Mouse (Mus musculus) adipocyte (in vitro differentiated cells): ENCODE measurements at regions not wholly inside any gene's neighbourhood (a gene's known extent, or its start where the extent isn't known, plus 50 kb on each side); places are given as distances from the start of the nearest gene placed in this dataset.

Experiments used
- DNase-seq: peaks from one replicate; pipeline ENCODE4 v3.0.0-alpha.2; 2016; ENCODE audit warnings: low spot score

DNA sequence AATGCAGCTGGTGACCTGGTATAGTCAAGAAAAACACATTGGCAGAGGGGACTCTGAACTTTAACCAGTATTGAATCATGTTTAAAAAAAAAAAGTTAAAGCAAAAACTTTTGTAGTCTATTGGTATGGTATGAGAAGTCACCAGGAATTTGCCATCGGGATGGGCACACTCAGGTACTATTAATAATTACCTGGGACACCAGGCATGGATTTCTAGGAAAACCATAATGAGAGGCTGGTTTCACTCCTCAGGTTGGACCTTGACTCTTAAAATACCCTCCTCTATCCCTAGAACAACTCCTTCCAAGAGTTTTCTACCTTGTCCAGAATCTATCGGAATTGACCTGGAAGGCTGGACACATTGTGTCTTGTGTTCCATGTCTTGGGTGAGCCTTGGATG, 155.5 kb upstream of the Foxq1 start:
- DNase-seq = no peak

GRCm38 (mm10) chr13:31405312-31405711, 150.6 kb upstream of the Foxq1 start:
- peak; percentile 27 for DNase-seq

DNA sequence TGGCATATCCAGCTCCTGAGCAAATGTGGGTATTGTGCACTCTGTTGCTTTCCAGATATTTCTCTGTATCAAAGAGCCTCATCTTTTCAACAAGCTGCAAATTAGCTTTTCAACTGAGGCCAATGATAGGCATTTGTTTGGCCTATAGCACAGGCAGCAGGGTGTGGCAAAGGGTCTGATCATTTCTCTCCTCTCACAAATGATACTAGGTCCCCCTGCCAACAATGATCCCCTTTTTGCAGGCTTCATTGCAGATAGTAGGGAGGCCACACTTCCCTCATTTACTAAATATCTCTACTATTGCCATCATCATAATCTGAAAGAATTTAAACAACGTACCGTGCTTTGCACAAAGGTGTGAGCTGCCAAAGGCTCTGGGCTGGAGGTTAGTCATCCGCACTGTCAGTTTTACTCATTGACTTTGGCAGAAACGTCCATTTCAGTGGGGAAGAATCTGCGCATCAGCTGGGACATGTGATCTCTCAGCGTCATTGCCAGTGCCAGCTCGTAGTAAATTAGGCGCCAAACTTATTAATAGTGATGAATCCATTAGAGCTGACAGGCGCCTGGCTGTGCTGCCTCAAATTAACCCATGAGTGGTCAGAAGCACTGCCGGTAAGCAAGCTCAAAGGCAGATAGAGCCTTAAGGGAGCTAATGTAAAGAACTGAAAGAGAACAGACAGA, 147.4 kb upstream of the Foxq1 start:
- peak; percentile 61 for DNase-seq

GRCm38 (mm10) chr13:31409123-31409513, 146.8 kb upstream of the Foxq1 start:
- DNase-seq = no peak

DNA sequence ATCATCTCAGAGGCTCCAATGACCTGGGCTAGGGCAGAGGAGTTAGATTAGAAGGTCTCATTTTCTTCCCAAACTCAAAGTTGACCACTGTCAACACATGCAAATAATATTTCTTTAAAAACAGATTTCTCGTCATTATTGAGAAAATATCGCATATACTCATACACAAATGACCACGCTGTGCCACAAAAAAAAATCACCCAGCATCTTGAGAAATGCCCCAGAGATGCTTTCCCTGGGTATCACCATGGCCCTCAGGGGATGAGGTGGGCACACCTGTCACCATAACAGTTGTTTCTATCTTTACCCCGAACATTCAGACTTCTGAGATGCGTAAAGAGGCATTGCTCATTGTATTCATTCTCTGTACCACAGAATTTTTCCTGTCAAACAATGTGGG, 134.4 kb upstream of the Foxq1 start:
- DNase-seq = no peak

GRCm38 (mm10) chr13:31423599-31423998, 132.3 kb upstream of the Foxq1 start:
- DNase-seq = no peak

- DNase-seq = no peak
Observed at GRCm38 (mm10) chr13:31425825-31426500, 130.0 kb upstream of the Foxq1 start.

GRCm38 (mm10) chr13:31436434-31436833, 119.5 kb upstream of the Foxq1 start:
- DNase-seq = no peak

DNA sequence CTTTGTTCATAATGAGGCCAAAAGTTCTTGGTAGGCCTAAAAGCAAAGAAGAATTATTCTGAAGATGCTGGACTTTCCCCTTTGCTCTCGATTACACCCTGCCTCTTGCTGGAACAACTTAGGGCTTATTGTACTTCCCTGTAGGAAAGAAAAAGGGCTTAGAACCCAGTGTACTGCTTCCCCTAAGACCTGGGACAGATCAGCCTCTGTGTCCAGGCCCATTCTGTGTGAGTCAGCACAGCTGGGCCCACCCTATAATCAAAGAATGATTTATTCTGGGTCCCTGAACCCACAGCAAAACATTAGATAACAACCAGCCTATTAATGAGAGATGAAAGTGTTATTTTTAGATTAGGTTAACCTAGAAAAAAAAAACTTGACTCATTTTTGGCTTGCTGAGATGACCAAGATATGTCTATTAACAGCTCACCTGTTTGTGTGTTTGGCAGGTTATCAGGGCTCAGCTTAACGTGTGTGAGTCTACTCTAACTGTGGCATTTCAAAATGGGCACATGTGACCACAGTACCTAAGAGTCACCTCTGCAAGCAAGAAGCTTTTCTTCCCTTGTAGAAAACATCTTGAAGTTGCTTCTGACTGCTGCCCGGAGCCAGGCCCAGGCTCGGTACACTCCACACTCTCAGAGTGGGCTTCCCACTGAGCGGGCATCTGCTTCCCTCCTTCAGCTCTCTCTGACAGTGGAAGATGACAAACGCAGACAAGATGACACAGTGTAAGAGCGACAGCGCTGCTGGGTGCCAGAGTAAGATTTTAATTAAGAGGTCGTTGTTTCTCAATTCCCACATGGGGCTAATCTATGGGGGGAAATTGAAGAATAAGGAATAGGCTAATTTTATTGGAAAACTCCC, 115.9 kb upstream of the Foxq1 start:
- DNase-seq = no peak

DNA sequence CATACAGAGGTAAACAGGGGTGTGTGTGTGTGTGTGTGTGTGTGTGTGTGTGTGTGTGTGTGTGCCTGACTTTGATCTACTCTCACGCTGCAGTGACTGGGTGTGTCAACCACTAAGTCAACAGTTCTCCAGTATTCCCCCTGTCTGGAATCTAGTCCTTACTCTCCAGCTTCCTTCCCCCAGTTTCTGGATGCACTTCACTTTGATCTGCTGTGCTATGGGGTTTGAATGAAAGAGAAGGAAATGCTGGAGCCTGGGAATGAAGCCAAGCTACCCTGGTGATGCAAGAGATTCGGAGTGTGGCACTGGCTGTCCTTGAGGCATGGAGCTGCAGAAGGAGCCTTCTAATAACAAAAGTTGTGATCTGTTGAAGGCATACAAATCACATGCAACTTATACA, 97.1 kb upstream of the Foxq1 start:
- peak; percentile 86 for DNase-seq

DNA sequence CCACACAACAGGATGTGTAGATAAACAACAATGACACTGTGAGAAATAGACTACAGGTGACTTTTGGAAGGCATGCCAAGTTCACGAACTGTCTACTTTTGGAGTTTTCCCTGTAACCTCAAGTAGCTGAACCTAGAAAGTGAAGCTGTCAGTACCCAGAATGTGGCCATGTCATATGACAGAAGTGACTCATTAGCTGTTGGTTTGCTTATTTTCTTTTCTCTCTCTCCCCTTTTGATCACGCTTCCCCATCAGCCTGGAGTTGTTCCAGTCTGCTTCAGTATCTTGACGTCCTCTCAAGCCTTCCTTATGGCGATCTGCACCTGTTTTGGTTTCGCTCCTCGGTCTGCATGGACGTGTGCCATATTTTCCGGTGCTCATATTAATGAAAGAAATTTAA, 90.8 kb upstream of the Foxq1 start:
- no peak for DNase-seq

DNA sequence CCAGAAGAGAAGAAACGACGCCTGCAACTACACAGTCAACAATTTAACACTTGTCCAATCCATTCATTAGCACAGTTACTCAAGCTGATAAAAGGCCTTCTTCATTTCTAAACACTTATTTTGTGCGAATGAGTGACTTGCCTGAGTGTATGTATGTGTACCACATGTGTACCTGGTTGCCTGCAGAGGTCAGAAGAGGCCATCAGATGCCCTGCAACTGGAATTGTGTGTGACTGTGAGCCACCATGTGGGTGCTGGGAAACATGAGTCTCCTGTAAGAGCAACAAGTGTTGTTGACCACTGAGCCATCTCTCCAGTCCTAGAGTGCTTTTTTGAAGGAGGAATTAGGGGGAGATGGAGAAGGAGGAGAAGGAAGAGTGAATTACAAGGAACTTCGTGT, 90.2 kb upstream of the Foxq1 start:
- DNase-seq = no peak

- DNase-seq = no peak
Observed at GRCm38 (mm10) chr13:31468131-31468530, 87.8 kb upstream of the Foxq1 start.

GRCm38 (mm10) chr13:31468983-31469382, 87.0 kb upstream of the Foxq1 start:
- no peak for DNase-seq

DNA sequence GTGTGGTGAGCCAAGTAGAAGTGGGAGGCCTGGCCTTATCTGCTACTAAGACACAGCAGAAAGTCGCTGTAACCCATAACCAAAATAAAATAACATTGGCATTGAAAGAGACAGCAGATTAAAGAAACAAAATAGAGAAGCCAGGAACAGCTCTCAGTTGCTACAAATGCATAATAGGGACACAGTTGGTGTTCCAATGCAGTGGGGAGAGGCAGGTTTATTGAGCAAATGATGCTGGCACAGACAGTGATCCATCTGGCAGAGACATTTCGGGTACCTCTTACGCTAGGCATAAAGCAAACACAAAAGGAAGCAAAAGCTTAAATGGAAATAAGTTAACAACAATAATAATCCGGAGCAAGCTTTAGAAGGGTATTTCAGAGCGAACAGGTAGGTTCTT, 83.6 kb upstream of the Foxq1 start:
- DNase-seq = no peak

GRCm38 (mm10) chr13:31472804-31473203, 83.1 kb upstream of the Foxq1 start:
- DNase-seq = no peak

DNA sequence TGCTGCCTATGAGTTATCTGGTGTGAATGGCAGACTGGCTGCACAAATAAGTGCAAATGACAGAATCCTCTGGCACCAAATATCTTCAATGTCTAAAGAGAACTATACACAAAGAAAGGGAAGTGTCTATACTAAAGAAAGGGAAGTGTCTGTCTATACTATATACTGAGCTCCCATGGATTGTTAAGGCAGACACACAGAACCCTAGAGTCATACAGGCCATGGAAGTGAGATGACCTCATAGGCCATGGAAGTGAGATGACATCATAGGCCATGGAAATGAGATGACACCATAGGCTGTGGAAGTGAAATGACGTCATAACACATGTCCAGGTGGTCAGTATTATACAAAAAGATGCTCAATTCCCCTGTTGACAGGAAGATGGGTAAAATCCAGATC, 82.7 kb upstream of the Foxq1 start:
- DNase-seq = no peak

DNA sequence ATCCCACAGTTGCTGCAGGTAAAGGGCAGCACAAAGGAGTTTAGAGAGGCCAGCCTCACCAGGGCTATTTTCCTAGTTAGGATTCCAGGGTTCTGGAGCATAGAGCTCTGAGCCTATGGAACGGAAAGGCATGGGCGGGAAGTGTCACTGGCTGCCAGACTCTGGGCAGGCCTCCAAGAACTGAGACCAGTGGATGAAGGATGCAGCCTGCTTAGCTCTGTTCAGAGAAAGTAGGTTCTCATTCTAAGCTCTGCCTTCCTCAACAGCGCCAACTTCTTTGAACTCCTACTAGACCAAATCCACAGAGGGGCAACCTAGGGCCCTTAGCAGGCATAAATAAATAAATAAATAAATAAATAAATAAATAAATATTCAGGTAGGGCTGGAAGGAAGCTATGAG, 80.1 kb upstream of the Foxq1 start:
- DNase-seq = peak; percentile 68

- no peak for DNase-seq
Observed at GRCm38 (mm10) chr13:31477171-31477867, 78.6 kb upstream of the Foxq1 start.

- peak; percentile 89 for DNase-seq
Observed at GRCm38 (mm10) chr13:31481105-31481844, 74.7 kb upstream of the Foxq1 start.

DNA sequence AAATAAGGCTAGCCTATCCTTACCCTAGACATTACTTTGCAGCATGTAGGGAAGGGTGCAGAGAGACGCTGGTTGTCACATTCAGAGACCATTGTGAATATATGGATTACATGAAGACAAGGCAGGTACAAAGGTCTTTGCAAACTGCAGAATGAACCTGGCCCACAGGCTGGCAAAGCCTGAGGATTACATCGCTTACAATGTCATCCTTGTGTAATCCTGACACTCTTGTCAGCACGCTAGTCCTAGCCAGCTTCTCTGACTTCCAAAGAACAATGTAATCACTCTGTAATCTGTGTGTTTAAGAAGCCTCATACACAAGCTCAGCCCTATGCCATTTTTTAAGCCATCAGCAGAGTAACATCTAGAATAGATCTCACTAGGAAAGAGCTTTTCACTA, 69.6 kb upstream of the Foxq1 start:
- DNase-seq = peak; percentile 31

DNA sequence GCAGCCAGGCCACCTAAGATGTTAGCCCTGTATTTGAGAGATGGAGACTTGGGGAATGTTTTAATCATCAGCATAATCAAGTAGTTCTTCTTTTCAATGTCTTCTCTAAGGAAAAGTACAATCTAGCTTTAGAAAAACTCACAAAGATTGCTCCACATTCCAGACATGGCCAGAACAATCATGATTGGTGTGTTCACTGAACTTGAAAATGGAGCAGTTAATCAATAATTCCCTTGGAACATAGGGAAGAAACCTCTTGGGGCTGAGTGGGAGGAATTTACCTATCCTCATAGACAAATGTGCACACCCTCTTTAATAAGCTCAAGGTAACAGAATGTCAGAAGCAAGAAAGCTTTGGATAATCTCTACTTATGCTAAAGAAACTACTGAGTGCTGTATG, 67.7 kb upstream of the Foxq1 start:
- no peak for DNase-seq
